Mouse (Mus musculus) brain, adult 2 months (tissue): ENCODE results near the gene Igf1r.

Source experiments
- DNase-seq: peaks from one replicate; pipeline ENCODE4 v3.0.0; 2011; ENCODE audit warnings: low read depth, low spot score

Gene Igf1r

DNA sequence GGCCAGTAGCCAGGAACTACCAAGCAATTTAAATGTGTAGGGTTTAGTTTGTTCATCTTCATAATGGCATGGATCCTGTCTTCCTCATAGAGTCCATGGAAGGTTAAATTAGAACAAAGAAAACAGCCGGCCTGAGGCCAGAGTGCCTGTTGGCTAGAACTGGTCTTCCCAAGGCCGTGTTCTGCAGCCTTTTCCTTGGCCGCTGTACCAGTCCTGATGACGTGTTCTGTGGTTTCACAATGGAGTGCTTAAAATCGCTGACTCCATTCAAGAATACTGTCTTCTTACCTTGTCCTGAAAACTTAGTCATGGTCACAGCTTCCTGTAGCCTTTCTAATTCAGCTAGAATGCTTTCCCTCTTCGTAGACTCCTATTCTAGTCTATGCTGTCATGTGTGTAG lies 53.9 kb downstream of the Igf1r start:
- DNase-seq = no peak

DNA sequence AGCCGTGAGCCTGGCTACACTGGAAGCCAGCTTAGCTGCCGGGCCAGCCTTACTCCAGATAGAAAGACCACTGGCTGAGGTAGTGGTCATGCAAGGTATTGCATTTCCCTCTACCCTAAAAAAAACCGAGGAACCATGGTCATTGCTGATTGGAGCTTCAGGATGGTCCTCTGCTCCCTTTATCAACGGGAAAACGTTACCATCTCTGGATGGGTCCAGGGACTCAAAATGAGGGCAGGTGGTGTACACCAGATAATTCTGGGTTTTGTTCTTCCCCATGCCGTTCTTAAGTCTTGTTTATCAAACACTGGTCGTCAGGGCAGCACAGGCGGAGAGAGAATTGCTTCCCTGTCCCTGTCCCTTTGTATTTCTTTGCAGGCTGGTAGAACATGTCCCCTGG lies 57.0 kb downstream of the Igf1r start:
- no peak for DNase-seq

DNA sequence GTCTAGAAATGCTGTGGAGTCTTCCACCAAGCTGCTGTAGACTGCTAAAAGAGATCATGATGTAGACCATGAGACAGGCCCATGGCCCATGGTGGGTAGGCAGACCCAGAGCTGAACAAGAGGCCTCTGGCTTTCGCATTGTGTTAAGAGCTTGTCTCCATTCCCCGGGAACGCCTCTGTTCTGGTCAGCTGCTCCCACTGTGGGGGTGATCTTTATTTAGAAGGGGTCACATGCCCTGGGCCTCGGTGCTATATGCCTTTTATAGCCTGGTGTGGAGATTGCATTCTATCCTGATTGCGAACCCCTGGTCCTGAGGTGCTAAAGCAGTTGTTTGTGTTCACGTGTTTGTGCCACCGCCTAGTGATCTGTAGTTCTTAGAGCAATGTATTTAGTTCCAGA lies 57.5 kb downstream of the Igf1r start:
- no peak for DNase-seq

DNA sequence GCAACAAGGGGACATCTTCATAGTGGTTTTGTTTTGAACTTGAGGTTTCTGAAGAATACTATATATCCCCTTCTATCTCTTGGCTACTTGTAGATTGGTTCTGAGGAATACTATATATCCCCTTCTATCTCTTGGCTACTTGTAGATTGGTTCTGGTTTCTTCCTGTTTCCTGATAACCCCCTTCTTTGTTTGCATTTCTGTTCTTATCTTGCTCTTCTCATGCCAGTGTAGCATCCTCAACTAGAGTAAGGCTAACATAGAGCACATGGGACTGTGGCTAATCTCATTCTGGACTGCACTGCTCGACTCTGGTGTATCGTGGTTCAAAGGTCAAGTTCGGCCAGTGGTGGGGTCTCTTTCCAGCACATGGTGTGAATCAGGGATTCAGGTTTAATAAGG lies 58.2 kb downstream of the Igf1r start:
- no peak for DNase-seq

DNA sequence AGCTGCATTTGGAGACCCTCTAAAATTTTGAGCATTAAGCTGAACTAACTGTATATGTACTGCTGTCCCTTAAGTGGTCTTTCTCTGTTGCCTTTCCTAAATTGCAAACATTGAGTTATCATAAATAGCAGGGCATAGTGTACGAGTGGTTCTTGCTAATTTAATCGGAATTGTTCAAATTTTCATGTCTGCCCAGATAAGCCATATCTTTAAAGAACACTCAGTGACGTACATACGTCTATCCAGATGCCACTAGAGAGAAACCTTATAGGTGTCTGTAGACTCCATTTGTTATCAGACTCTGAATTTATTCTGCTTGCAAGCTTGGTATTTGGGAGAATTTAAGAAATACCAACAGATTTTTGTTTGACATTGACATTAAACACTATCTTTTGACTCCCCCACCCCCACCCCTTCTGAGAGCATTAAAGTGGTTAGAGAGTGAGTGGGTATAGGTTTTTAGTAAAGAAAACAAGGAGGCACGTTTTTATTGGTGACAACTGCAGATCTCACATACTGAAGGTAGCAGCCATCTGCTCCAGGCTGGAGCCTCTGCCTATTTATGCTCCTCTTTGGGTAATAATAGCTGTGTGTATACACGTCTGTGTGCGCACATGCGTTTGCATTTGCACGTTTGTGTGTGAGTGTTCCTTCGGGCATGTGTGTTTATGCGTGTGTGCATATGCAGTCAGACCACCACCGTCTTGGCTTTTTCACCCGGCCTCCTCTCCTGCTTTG lies 58.9 kb downstream of the Igf1r start:
- DNase-seq = peak; percentile 33

DNA sequence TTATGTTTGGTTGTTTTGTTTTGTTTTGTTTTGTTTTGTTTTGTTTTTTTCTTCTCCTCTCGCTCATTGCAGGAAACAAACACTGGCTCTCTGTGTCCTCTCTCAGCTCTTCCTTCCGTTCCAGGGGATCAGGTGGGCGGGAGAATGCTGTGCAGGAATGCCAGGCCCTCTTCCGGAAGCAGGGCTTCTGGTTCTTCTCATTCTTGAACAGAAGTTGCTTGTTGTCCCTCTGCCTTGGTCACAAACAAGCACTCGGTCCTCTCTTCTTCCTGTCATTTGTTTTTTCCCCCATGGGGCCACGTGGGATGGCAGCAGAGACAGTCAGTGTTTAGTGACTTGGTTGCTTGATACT lies 59.5 kb downstream of the Igf1r start:
- DNase-seq = peak; percentile 57

DNA sequence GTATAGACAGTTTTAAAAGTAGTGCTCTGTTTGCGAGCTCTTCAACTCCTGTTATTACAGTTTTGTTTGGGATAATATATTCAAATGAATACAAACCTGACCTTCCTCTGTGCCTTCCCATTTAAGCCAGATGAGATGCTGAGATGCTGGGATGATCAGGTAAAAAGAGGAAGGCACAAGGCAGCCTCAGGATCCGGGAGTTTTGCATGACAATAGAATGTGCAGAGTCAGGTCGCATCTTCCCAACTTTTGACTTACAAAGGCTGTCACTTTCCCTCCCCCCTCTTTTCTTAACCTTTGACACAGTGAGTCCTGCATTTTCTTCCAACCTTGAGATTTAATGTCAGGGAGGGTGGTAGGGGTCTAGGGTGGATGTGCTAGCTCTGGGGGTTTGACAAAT lies 61.9 kb downstream of the Igf1r start:
- DNase-seq = no peak

DNA sequence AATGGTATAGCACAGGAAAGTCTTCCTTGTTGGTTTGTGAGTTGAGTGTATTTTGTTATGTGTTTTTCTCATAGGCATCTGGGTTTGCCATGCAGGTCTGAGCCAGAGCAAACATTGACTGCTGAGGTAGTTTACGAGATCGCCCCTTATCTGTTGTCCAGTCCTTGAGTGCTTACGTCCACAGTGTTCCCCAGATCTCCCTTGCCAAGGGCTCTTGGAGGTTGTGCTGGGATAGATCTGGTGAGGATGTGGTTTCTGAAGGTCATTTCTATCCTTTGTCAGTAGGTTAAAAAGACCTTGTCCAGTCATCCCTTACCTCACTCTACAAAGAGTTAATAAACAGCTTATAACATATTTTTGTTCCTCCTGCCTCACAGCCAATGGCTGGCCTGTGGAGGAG lies 62.8 kb downstream of the Igf1r start:
- DNase-seq = no peak

DNA sequence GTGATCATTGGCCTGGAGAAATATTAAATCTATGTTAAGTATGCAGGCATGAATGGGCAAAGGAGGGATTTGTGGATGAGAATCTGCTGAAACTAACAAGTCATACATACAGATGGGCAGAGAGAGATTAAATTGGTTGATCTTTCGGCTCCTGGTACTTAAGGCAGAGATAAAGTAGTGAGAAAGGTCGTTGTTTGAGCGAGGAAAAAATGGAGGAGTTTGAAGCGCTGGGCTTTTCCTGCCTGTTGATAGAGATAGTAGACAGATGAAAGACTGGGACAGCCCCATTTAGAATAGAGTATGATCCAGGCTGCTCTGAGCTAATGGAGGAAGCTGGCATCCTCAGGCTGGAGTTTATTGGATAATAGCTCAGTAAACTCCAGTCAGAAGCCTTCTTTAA lies 65.4 kb downstream of the Igf1r start:
- DNase-seq = no peak

DNA sequence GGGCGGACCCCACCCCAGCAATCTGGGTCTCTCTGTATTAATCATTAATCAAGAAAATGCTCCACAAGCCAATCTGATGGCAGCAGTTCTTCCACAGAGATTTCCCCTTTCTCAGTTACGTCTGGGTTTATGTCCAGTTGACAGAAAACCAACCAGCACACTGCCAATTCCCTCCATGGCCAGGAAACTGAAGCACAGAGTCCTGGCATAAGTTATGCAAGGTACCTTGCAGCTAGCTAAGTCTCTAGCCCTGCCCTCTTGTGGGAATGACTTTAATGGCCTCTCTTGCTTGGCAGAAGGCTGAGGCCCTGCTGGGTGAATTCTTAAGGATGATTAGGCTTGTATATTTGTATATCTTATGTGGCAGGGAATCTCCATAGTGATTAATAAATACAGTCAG lies 67.9 kb downstream of the Igf1r start:
- no peak for DNase-seq

DNA sequence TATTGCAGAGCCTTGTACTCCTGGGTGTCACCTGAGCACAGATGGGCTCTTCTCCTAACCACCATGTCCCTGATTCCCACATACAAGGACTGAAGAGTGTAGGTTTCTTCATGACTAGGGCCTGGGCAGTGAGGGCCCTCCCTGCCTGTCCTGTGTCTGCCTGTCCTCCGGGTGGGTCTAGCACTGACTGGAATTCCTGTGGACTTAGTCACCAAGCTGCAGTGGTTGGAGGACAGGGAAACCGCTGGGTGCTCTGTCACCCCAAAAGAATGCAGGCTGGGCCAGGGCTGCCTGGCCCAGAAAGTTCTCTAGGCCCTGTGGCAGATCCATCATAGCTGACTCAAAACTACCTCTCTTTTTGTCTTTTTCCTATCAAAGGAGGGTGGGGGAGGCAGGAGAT lies 69.1 kb downstream of the Igf1r start:
- no peak for DNase-seq

DNA sequence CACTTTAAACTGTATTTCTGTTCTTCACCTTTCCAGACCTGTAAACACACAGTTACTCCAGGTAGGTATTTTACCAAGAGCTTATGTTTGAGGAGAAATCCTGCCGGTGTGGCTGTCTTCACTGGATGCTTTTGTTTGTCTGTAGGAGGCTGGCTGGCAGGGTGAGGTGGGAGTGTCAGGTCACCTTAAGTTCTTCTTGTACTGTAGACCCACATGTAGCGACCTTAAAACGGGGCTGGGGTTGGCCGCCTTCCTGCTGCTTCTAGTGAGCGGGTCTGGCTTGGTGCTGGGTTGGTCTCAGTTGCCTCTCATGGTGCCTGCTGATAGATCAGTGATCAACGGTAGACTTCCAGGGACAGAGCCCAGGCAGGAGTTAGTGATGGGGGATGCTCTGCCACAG lies 69.6 kb downstream of the Igf1r start:
- no peak for DNase-seq

DNA sequence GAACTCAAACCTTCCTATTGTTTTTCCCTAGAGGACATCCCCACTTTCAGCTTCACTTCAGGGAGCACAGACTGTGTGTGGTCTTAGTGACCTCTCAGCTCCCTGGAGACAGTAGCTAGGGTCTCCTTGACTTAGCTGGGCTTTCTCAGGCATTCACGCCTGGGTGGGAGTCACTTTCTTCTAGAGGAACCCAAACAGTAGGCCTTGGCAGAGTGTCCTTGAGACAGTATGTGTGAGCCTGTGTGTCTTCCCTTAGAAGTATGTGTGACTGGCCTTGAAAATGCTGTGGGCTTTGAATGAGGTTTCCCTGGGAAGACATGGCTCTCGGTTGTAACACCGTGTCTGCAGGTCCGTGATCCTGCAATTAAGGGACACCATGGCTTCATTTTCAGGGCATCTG lies 71.3 kb downstream of the Igf1r start:
- no peak for DNase-seq

DNA sequence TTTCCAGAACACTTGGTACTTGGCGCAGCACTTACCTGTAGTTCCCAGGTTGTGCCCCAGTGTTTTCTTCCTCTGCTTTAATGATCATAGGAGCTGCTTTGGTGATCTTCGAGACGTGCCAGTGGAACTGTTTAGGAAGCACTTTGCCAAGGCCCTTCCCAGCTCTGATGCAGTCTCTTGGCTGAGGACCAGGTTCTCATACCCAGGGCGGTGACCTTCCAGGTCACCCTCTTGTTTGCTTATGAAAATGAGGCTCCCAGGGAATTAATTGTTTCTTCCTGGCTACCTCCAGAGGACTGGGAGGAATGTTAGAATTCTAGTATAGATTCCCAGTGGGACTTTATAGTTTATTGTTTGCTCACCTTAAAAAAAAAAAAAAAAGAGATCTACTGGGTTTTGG lies 72.0 kb downstream of the Igf1r start:
- DNase-seq = no peak

DNA sequence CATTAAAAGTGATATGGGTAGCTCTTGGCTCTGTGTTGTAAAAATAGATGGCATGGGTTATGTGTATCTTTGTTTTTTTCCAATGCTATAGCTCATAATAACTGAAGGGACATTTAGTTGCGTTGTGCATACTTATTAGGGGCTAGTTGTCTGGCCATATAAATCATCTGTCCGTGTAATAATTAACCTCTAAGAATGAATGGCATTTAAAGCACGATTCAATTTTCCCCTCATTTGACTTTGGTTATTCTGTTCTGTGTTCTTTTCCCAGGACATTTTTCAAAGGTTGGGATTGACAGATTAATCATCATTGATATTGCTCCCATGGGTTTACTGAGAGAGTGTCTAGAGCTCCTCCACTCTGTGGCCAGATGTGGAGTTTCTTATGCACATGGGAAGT lies 72.8 kb downstream of the Igf1r start:
- DNase-seq = no peak

DNA sequence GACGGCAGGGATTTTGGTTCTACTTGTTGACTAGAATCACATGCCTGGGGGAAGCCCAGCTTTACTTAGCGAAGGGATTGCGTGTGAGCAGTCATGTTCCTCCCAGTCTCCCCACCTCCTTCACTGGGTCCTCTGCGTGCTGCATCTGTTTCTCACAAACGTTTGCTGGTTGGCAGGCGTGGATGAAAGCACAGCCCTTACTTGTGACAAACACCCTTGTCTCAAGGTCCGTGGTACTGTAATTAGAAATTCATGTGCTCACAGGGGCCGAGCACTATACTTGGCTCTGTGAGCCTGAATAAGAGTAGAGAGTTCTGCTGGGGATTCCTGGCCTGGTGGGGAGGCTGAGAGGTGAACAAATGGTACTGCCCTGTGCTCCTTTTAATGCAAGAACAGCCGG lies 73.4 kb downstream of the Igf1r start:
- DNase-seq = peak; percentile 71

DNA sequence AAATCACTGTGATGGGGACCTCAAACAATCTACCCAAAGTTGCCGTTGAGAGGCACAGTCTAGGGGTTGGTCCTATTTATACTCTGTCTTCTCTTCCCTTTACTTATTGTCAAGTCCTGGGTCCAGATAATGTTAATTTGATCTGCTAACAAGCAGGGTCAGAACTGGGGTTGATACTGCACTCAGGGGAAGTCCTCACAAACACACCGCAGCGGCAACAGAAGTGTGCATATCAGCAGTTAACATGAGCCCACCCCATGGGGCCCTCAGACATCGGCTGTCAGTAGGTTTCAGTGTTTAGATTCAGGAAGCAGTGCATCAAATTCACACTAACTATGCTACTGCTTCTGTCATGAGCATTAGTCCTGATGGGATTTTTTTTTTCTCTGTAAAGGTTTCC lies 75.5 kb downstream of the Igf1r start:
- no peak for DNase-seq

DNA sequence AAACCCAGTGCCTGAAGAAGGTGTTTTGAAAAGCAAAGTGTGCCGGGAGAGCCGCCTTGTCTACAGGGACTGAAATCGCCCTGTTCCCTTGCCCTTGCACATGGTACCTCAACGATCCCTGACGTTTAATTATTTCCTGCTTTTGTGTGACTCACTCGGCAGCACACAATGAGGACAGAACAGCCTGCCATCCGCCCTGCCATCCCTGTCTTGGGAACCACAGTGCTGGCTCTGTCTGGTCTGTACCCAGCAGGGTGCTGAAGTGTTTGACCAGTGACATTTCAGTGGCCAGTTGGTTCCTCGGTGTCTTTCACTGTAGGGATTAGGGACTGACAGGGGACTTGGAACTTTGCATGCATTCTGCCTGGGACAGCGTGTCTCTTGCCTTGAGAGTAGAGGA lies 78.2 kb downstream of the Igf1r start:
- peak; percentile 94 for DNase-seq

DNA sequence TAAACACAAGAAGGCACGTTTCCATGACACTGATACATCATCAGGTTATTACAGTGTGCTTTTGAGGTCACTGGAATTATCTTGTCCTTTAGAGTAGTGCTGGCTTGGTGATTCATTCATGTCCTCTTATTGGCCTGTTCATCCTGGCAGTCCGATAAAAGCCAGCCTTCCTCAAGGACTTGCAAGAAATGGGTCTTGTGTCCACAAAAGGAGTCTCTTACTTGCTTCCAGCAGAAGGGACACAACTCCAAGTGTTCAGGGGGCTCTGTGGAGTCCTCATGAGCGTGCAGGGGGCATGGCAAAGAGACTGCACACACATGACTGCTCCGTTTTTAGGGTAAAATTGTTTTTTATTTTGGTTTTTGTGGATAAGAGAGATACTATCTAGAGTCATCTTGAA lies 83.9 kb downstream of the Igf1r start:
- no peak for DNase-seq

DNA sequence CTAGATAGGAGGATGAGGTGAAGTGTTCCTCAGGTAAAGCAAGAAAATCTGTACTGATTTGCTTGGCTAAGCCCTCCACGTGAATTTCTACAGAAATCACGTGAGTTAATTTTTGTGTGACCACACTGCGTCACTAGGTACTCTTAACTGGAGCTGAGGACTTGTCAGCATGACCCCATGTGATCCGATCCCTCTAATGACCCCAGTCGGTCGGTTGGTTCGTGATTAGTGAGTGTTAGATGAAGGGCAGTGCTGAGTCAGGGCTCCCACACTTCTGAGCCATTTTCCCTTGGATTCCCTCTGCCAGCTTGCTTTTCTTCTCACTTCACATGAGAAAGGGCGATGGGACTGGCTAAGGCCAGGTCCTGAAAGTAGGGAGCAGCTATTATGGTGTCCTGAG lies 86.2 kb downstream of the Igf1r start:
- DNase-seq = no peak

DNA sequence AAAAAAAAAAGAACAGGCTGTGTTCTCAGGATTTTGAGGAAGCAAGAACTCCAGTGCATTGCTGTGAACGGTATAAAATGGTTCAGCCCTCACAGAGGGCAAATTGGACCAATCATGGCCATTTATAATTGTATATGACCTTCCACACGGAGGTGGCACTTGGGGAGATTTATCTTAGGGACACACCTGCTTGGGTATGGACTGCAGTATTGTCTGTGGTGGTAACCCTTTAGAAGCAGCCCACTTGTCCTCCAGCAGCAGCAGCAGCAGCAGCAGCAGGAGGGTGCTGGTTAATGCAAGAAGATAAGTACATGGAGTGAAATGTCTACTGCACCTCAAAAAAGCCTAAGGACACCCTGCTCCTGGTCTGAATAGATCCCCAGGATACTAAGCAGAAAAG lies 86.9 kb downstream of the Igf1r start:
- no peak for DNase-seq

DNA sequence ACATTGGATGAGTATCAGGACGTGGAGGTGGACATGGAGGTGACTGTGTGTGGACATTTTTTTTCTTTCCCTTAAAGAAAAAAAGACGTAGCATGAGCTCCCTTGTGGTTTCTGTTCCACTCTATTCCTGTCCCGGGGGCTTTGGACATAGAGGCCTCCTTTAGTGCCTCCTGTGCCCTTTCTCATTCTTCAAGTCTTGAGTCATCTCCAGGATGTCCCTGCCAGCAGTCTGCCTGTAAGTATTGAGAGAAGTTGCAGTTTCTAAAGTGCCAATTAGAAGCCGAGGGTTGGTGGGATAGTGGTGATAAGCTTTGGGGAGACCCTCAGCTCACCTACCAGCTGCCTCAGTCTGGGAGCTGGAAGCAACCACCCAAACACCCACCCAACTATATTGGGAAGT lies 92.0 kb downstream of the Igf1r start:
- DNase-seq = no peak

DNA sequence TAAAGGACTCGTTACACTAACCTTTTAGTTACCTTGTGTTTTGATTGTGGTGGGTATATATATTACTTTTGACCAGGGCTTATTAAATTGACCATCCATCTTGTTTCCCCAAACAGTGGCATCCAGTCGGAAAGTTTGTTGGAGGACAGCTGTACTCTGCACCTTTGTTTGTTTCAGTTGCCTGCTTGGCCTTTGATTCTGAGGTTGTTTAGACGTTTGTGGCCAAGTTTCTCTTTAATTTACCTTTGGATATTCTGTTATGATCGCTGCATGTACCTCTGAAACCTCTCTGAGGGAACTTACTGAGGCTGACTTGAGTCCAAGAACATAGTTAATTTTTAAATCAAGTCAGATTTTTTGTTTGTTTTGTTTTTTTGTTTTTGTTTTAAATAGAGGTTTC lies 94.5 kb downstream of the Igf1r start:
- DNase-seq = no peak

DNA sequence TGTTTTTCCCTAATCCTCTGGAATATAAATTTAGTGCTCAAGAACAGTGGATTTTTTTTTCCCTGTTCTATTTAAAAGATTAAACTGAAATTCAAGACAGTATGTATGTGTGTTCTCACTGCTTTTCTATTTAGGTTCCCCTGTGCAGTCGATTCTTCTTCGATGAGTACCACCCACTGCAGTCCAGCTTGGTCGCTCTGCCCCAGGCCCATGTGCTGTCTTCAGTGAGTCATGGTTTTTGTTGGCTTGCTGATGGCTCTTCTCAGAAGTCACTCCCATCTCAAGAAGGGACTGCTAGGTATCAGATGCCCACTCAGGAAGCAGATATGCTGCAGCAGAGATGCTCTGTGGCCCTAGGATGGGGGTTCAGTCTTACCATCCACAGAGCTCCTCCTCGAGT lies 95.9 kb downstream of the Igf1r start:
- DNase-seq = peak; percentile 71
